Comparison of ENCODE assay signal across 8 mouse cellular contexts in genomic region chr8:40186715-40187583, GRCm38 (mm10).
A peak's percentile ranks its signal among the peaks of the same experiment; 100 is the strongest.
DNase-seq lines count a peak whose midpoint lies in the region; ATAC-seq and TF ChIP-seq lines count a peak whose summit lies in the region.
"Had no signal": no experiment of that assay in that cellular context is flagged by ENCODE, and none has a peak within 500 bp of the region (broad histone marks: within the 10 kb centered on the region; RNA-seq: fewer than 3 reads in every experiment).

No protein-coding gene starts in this region.

- no peak overlapping the region for H3K27ac ChIP-seq in lung, embryonic 15.5 days
- H3K27ac ChIP-seq in embryonic facial prominence, embryonic 12.5 days, result no peak overlapping the region
- H3K27ac ChIP-seq in hindbrain, embryonic 16.5 days (ENCODE audit: low read depth, low read length), result no peak overlapping the region
- no peak overlapping the region for H3K27ac ChIP-seq in neural tube, embryonic 14.5 days (ENCODE audit: low read depth, low read length)

- ATAC-seq in lung, embryonic 15.5 days (ENCODE audit: borderline replicate concordance, extremely low read depth, low FRiP score, low TSS enrichment), result no peak
- no peak for ATAC-seq in embryonic facial prominence, embryonic 12.5 days (ENCODE audit: insufficient number of reproducible peaks, insufficient read depth, low FRiP score, low TSS enrichment)
- ATAC-seq in hindbrain, embryonic 16.5 days, result peak; percentile 90
- ATAC-seq in neural tube, embryonic 14.5 days (ENCODE audit: low read depth), result peak; percentile 79
- ATAC-seq: Patski had no signal

- no peaks in the 10 kb centered on the region for H3K36me3 ChIP-seq in lung, embryonic 15.5 days
- H3K36me3 ChIP-seq in embryonic facial prominence, embryonic 12.5 days, result no peaks in the 10 kb centered on the region
- H3K36me3 ChIP-seq in hindbrain, embryonic 16.5 days (ENCODE audit: control insufficient read depth, insufficient read depth, low read length), result no peaks in the 10 kb centered on the region
- no peaks in the 10 kb centered on the region for H3K36me3 ChIP-seq in neural tube, embryonic 14.5 days (ENCODE audit: control insufficient read depth, insufficient read depth, low read length)

- no peaks in the 10 kb centered on the region for H3K4me1 ChIP-seq in lung, embryonic 15.5 days
- no peaks in the 10 kb centered on the region for H3K4me1 ChIP-seq in lung, adult 2 months (ENCODE audit: control insufficient read depth, insufficient read depth, low read length)
- H3K4me1 ChIP-seq in embryonic facial prominence, embryonic 12.5 days, result no peaks in the 10 kb centered on the region
- H3K4me1 ChIP-seq in hindbrain, embryonic 16.5 days (ENCODE audit: control insufficient read depth, insufficient read depth, low read depth, low read length), result no peaks in the 10 kb centered on the region
- H3K4me1 ChIP-seq in neural tube, embryonic 14.5 days (ENCODE audit: control insufficient read depth, insufficient read depth, low read length), result no peaks in the 10 kb centered on the region

- no peak for DNase-seq in lung, adult 2 months
- DNase-seq in frontal cortex, postnatal 10 days (ENCODE audit: low spot score in 2 of 2), result no peak
- no peak for DNase-seq in yolk sac, embryonic 10.5 days (ENCODE audit: low spot score)

- H3K27me3 ChIP-seq in lung, embryonic 15.5 days, result no peaks in the 10 kb centered on the region
- H3K27me3 ChIP-seq in embryonic facial prominence, embryonic 12.5 days, result no peaks in the 10 kb centered on the region
- no peaks in the 10 kb centered on the region for H3K27me3 ChIP-seq in hindbrain, embryonic 16.5 days (replicated peaks; ENCODE audit: control insufficient read depth, insufficient read depth, low read length)
- no peaks in the 10 kb centered on the region for H3K27me3 ChIP-seq in neural tube, embryonic 14.5 days (ENCODE audit: control insufficient read depth, insufficient read depth, low read length)

- WGBS in lung, embryonic 15.5 days, result 37% methylated on average over 16 of the region's 17 CpGs
- WGBS in lung, adult 2 months, result 34% methylated on average over 17 of the region's 17 CpGs
- WGBS in embryonic facial prominence, embryonic 12.5 days, result 43% methylated on average over 15 of the region's 17 CpGs
- WGBS in hindbrain, embryonic 16.5 days, result 17% methylated on average over 17 of the region's 17 CpGs
- 28% methylated on average over 17 of the region's 17 CpGs for WGBS in neural tube, embryonic 14.5 days

- peak overlapping the region; percentile 35 for H3K4me2 ChIP-seq in lung, embryonic 15.5 days
- peak overlapping the region; percentile 35 for H3K4me2 ChIP-seq in embryonic facial prominence, embryonic 12.5 days (replicated peaks)
- H3K4me2 ChIP-seq in hindbrain, embryonic 16.5 days (ENCODE audit: low read length), result peak overlapping the region; percentile 51
- H3K4me2 ChIP-seq in neural tube, embryonic 14.5 days (ENCODE audit: low read depth, low read length), result peak overlapping the region; percentile 47

- TF ChIP-seq POLR2A in lung, adult 2 months (IDR thresholded peaks at IDR 0.05; ENCODE audit: borderline replicate concordance, extremely low read depth, low read depth, low read length), result no peak

- no peak overlapping the region for H3K9ac ChIP-seq in lung, embryonic 15.5 days
- no peak overlapping the region for H3K9ac ChIP-seq in embryonic facial prominence, embryonic 12.5 days
- H3K9ac ChIP-seq in hindbrain, embryonic 16.5 days (ENCODE audit: low read depth, low read length), result peak overlapping the region; percentile 0; the same call in 1 of the 2 replicates
- no peak overlapping the region; the same call in 1 of the 2 replicates for H3K9ac ChIP-seq in neural tube, embryonic 14.5 days (replicated peaks; ENCODE audit: low read depth, low read length)

- no peak for TF ChIP-seq CTCF in lung, adult 2 months (IDR thresholded peaks at IDR 0.05; ENCODE audit: insufficient read depth, low read length)

- H3K4me3 ChIP-seq in lung, embryonic 15.5 days, result 0 out of 2 replicates have a peak overlapping the region, but pooled peaks have one; percentile 7
- no peak overlapping the region for H3K4me3 ChIP-seq in lung, adult 2 months (replicated peaks; ENCODE audit: extremely low read depth, low read depth, low read length)
- H3K4me3 ChIP-seq in embryonic facial prominence, embryonic 12.5 days, result no peak overlapping the region
- peak overlapping the region; percentile 30 for H3K4me3 ChIP-seq in hindbrain, embryonic 16.5 days (ENCODE audit: low read length)
- peak overlapping the region; percentile 20; the same call in 1 of the 2 replicates for H3K4me3 ChIP-seq in neural tube, embryonic 14.5 days (ENCODE audit: low read depth, low read length)

- H3K9me3 ChIP-seq in lung, embryonic 15.5 days, result no peaks in the 10 kb centered on the region
- no peaks in the 10 kb centered on the region for H3K9me3 ChIP-seq in embryonic facial prominence, embryonic 12.5 days
- no peaks in the 10 kb centered on the region for H3K9me3 ChIP-seq in hindbrain, embryonic 16.5 days (ENCODE audit: control insufficient read depth, low read length)
- H3K9me3 ChIP-seq in neural tube, embryonic 14.5 days (ENCODE audit: control insufficient read depth, low read length), result no peaks in the 10 kb centered on the region

Comparison
In these comparisons a context has a peak if more than half of its experiments do, and no peak if none do; other contexts are left out.
1. H3K4me3 ChIP-seq: peak in lung, embryonic 15.5 days (single experiment), hindbrain, embryonic 16.5 days (single experiment) and neural tube, embryonic 14.5 days (single experiment); none in lung, adult 2 months (single experiment) and embryonic facial prominence, embryonic 12.5 days (single experiment).
2. ATAC-seq: peak in hindbrain, embryonic 16.5 days (single experiment) and neural tube, embryonic 14.5 days (single experiment); none in lung, embryonic 15.5 days (single experiment) and embryonic facial prominence, embryonic 12.5 days (single experiment).
3. Peak in every context shown above with its lines, with median percentiles within 50 percentile points of each other: H3K4me2 ChIP-seq.